Mouse (Mus musculus) lung, postnatal 10 days (tissue): ENCODE results near the gene Cyp24a1.
A peak's percentile ranks its signal among the peaks of the same experiment; 100 is the strongest.
"Not testable (repeated sequence)": the region's sequence is repeated elsewhere in the genome, so short reads cannot be mapped to it uniquely, and the experiment has no call there.

Source experiments
- DNase-seq: peaks from one replicate; pipeline ENCODE4 v3.0.0; 2021

Cyp24a1 gene

DNA sequence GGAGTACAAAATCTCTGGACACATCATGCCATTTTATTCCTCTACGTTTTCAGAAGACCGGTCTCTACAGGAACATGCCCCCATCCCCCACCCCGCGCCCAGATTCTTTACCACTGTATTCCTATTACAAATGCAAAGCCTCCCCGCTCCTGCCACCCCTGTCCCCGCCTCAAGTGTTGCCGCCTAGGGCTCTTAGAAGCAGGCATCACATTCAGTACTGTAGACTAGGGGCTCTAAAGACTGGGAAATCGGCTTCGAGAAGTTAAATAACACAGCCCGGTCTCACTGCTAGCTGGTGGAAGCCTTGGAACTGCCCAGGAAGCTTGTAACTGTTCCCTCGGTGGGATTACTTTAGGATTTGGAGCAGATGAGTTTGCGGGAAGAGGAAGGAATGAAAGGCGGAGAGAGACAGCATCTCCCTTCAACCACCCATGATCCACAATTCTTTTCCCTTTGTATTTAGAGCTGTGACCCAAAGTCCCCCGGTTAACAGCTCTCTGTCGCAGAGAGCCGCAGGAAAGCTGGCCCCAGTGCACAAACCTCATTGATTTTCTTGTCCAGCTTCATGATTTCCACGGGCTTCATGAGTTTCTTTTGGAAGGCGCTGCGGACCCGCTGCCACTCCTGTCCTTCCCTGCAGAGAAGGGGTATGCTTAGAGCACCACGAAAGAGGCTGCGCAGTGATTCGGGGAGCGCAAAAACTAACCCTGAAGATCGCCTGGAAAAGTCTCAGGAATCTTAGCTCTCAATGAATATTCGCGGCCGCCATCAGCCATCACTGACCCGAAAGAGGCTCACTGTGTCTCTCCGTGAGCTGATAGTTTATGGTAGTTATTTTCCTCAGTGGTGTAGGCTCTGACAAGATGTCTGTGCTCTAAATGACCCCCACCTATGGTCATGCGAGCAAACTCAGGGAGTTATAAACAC is 1.9 kb downstream of the Cyp24a1 start:
- DNase-seq: no peak

DNA sequence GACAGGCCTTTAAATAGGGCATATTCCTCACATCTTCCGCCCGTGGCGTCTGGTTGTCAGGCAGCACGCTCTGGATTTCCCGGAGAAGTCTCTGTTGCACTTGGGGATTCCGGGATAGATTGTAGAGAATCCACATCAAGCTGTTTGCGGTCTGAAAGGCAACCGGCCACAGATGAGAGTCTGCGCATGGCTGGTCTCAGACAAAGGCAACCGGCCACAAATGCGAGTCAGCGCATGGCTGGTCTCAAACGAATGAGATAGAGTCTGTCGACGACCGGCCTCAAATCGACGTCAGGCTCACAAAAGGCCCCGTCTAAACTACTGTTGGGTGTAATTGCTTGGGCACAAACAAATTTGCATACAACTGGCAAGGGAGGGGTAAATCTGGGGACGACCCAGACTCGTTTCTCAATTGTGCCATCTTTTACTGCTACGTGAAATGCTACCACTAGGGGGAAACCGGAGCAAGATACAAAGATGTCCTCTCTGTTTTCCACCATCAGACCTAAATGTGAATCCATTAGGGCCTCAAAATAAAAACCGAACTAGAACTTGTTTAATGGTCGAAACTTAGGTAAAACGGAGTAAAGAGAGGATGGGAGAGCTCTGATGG is 8.9 kb downstream of the Cyp24a1 start:
- DNase-seq: peak; percentile 36

DNA sequence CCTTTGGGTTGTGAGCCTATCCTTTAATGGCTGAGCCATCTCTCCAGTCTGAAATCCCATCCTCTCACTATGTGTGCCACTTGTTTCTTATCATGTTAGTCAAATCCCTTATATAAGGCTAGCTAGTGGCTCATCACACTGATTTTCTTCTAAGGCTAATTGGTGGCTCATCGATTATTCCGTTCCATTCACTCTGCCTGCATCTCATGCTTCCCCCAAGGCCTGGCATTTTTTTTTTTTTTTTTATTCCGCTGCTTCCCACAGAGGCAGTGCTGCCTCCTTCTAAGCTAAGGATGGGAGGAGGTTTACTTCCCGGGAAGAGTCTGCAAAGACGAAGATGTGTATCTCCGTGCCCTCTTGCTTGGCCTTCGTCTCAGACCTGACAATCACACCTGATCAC is 9.7 kb downstream of the Cyp24a1 start:
- DNase-seq: no peak

DNA sequence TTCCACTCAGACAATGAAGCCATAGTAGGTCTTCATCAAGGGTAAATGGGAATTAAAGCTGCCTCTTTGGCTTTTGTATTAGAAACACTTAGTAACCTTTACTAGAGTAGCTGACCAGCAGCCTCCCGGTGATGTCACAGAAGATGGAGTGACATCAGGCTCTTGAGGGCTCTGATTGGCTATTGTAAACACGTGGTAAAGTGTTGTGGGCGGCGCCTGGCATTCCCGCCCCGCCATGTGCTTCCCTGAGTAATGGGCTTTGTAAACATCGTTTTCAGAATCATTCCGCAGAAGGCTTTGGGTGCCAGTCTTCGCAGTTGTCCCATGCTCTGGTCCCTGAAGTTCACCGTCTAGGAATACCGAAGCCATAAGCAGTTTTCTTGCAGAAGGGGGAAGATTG is 13.0 kb downstream of the Cyp24a1 start:
- DNase-seq: no peak

DNA sequence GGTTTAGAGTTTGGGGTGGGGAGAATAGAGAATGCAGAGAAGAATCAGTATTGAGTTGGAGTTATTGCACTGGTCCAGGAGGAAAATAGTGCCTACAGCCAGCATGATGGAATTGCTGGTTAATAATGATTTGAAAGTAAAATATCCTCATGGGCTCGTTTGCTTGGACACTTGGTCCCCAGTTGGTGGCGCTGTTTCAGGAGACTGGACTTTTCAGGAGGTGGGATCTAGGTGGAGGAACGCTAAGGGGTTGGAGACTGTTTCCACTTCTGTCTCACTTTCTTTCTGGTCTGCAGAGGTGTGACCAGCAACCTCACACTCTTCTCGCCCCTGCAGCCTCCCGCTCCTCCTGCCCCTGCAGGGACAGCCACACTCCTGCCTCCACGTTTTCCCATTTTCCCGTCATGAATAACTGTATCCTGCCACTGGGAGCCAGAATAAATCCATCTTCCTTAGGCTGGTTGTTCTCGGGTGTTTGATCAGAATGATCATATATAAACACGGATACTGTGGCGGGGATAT is 14.9 kb downstream of the Cyp24a1 start:
- DNase-seq: no peak

DNA sequence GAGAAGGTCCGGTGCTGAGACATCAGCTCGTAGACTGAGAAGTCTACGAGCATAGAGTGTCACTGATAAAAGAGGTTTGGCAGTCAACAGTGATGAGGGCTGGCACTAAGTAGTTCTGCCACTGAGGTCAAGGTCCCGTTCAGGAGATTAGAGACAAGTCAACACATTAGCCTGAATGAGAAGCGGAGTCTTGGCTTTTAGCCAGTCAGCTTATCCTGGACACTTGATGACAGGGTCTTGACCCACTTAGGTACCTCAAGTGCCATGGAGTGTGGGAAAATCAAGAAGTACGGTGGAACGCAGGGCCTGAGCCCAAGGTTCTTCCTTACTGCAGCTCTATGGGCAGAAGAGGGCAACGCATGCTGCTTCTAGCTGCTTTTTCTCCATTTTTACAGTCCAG is 20.3 kb downstream of the Cyp24a1 start:
- no peak for DNase-seq

DNA sequence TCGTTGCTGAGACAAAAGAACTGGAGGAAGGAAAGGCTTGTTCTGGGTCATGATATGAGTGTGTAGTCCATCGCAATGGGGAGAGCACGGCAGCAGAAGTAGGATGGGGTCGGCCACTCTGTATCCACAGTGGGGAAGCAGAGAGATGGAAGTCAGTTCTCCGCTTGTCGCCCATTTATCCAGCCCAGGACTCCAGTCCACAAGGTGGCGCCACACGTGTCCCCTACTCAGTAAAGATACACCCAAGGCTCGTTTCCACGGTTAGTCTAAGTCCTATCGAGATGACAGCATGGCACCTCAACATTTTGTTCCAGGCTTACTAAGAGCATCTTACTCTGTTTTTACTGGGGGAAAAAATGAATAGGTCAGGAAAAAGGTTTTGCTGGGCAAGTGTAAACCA is 20.7 kb downstream of the Cyp24a1 start:
- peak; percentile 49 for DNase-seq

DNA sequence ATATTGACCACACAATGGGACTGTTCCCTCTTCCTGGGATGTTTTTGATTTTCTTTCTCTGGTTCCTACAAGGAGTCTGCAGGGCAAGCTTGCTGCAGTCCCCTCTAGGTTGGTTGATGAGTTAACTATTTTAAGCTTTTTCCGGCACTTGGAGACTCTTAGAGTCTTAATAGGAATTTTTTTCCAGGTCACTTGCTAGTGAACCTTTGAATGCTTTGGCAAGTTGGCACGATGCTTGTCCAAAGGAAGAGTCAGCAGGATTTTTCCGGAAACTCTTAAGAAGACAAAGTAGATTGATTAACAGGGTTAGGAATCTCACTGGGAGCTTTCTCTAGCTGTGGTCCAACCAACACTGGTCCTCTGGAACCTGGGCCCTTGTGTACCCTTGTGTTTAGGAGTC is 21.8 kb downstream of the Cyp24a1 start:
- no peak for DNase-seq

DNA sequence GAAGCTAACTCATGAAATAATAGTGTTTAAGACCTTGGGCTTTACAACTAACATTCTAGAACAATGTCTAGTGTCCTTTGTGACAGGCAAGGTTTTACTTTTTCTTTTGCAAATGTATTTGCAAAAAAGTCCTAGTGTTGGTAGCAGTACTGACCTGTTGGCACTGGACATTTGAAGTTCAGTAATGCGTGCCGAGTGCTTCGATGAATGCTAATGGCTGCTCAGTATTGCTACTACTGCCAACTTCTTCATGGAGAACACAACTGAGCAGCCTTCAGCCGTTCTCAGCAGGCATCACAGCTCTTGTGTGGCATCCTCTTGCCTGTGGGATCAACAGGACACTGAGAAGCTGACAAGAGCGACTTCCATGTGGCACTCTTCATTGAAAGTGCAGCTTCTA is 22.8 kb downstream of the Cyp24a1 start:
- DNase-seq: no peak

DNA sequence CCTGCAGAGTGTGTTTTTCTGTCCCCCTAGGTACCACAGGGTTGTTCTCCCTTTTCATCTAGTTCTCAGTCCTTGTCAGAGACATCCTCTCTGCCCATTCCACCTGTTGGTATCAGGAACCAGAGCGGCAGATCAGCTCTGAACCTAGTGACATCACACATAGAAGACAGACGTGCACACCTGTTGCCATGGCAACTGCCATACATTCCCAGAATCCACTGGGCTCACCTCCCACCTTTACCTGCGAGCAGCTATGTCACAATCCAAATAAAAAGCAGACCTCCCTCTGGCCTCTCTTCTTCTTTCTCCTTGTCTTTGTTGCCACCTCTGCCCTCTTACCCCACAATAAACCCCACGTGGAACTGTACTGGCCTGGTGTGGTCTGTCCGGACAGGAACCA is 26.4 kb downstream of the Cyp24a1 start:
- DNase-seq: no peak

DNA sequence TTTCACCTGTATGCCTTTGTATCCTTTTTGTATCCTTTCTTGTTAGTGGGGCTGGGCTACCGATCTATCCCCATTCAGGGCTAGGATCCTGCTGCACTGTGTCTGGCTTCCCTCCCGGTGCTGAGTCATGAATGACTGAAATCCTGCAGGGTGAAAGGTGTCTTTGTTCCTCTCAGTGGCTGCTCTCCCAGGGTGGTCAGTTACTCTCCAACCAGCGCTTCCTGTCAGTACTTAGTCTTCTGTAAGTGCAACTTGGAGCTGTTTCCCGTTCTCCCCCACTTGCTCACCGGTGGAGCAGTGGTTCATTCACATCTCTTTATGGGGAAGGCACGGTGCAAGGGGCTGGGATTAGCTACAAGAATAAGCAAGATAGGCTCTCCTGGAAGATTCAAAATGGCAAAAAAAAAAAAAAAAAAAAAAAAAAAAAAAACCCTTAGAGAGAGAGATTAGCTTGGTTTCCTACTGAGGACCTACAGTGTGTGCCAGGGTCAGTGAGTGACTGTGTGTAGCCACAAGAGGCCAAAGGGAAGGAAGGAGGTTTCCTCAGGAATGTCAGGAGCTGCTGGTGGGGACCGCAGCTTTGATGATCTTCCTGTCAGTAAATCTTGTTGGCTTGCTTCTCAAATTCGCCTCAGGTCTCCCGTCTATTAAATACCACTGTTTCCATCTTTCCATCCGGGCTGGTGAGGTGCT is 27.2 kb downstream of the Cyp24a1 start:
- peak; percentile 13 for DNase-seq

DNA sequence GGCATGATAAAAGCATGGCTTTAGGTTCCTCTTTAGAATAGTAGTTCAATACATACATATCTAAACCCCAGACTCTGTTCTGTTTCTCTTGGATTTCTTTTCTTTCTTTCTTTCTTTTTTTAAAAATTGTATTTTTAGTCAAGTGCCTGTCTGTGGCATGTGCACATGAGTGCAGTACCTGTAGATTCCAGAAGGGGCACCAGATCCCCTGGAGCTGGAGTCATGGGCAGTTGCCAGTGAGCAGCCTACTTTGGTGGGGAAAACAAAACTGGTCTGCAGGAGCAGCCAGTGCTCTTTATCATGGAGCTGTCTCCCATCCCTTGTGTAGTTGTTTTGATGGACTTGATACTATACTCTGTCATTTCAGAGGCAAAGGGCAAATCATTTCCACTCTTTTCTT is 28.9 kb downstream of the Cyp24a1 start:
- peak; percentile 28 for DNase-seq

DNA sequence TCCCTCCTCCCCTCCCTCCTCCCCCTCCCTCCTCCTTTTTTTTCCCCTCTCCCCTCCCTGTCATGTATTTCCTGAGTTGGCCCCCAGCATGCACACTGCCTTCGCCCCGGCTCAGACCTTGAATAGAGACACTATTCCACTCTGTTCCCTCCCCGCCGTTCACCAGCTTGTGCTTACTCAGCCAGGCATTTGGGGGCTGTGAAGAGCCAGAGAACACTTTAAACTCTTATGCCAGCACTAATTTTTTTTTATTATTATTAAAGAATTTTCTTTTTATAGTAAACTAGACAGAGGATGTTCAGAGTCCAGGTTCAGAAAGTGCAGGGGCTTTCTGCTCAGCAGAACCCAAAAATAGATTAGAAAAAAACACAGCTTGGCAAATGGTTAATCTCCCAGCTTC is 32.1 kb downstream of the Cyp24a1 start:
- DNase-seq: no peak

DNA sequence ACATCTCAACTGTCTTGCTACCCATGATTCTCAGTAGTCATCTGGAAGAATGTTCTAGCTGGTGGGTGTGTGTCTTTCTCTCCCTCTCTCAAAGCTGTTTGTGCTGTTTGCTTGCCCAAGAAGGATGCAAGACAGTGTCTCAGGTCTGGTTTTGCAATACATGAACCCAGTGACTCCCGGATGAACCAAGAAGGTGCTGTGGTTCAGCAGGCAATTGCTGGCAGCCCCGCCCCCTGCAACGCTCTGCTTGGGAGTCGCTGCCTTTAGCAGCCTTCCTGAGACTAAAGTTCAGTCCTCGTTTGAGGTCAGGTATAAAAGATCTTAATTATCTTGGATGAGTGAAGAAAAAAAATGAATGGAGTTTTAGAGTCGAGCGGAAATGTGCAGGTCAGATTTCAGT is 35.3 kb downstream of the Cyp24a1 start:
- no peak for DNase-seq

DNA sequence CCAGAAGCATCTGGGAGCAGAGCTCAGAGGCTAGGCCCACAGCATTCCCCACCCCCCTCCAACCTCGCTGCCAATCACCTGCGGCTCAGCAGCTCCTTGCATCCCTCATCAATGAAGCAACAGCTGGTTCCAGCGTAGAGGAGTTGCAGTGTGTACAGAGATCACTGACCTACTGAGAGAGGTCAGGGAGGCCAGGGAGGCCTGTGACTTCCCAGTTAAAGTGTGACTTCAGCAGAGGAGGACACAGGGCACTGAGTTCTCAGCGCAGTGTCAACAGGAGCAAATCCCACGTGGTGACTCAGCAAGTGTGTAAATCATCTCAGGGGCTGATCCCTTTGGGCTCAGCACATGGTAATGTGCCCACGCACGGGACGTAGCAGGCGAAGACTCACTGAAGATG is 37.1 kb downstream of the Cyp24a1 start:
- DNase-seq: no peak

DNA sequence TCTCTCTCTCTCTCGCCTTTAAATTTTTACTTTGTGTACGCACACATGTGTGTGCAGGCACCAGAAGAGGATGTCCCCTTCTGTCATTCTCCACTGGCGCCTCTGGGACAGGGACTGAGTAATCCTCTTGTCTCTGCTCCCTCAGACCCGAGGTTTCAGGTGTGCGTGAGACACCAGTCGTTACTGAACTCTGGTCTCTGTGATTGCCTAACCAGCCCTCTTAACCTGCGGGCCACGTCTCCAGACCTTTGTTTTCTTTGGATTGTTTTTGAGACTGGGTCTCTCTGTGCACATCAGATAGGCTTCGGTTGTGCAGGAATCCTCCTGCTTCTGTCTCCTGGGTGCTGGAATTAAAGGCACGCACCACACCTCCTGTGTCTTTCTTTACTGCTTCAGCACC is 37.8 kb downstream of the Cyp24a1 start:
- DNase-seq: no peak

DNA sequence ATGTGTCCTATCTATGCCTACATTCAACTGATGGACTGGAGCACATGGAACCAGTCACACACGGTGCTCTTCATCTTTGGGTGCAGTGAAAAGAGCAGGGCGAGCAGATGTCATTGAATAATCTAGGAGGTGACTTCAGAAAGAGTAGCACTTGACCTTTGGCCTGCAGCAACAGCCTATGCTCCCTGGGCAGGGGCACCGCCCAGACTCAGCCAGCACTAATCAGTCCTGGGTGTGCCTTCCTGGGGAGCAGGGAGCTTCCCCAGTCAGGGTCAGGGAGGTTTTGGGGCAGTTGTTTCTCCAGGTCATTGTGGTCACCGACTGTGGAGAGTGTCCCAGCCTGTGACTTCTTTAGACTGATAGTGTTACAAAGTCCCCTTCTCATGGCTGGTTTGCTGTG is 43.1 kb downstream of the Cyp24a1 start:
- not testable (repeated sequence) for DNase-seq

DNA sequence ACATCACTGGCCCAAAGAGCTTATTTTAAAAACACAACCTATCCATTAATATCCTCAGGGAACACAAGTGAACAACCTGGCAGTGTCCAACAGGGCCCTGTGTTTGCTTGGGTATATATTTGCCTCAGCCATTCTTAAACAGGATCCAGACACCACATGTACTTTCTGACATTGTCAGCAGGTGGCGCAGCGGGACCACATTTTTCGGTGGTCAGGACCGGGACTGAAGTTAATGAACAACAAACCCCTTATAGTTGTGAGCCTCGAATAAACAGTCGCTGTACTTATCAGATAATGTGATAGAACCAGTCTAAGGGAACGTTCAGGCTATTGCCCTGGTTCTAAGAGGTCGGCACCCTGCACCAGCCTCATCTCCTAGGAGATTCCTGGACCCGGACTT is 46.0 kb downstream of the Cyp24a1 start:
- peak; percentile 85 for DNase-seq

DNA sequence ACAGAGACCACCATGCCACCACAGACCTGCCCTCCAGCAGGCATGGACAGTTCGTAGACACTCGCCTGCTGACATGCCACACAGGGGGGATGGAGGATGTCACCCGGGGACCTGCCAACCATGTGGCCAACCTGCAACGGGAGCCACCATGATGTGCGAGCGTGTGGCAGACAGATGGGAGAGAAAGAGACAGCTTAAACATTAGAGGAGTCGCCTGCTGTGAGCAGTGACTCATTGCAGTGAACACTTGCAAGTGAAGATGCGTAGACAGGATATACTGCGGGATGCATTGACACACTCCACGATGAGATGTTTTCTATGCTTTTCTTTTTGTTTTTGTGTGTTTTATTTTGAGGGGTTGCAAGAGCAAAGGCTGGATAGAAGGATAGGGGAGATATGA is 49.3 kb downstream of the Cyp24a1 start:
- no peak for DNase-seq

DNA sequence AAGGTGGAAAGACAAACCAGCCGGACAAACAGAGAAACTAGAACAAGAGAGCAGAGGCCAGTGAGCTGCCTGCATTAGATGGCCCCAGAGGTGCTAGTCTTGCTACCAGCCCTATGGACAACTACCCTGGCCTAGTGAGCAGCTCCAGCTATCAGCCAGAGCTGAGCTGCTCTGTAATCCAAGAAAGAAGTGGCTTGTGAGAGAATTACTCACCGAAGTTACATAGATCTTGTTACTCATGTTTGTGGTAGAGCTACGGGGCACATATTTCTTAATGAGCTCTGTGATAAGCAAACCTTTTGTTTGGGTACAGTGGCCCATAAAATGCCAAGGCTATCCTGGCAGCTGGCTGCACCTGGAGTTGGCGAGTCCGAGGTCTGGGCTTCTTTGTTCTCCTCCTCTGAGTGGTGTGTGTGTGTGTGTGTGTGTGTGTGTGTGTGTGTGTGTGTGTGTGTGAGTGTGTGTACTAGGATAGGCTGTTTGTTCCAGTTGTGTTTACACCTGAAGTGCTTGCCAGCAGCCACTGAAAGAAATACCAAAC is 50.0 kb downstream of the Cyp24a1 start:
- no peak for DNase-seq

DNA sequence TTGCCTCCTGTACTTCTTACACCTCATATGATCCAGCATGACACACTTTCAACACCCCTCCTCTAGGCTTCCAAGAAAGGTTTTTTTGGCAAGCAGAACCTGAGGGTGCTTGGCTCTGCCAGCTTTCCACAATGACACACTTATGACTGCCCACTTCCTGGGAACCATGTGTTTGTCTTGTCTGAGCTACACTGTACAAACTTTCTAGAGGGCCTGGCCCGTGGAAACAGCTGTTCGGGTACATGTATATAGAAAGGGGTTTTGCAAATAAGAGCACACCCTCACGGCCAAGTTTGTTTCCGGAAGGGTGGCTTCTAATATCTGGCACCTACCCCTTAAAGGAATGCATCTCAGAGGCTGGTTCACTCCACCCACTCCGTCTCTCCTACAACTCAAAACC is 51.1 kb downstream of the Cyp24a1 start:
- peak; percentile 21 for DNase-seq

DNA sequence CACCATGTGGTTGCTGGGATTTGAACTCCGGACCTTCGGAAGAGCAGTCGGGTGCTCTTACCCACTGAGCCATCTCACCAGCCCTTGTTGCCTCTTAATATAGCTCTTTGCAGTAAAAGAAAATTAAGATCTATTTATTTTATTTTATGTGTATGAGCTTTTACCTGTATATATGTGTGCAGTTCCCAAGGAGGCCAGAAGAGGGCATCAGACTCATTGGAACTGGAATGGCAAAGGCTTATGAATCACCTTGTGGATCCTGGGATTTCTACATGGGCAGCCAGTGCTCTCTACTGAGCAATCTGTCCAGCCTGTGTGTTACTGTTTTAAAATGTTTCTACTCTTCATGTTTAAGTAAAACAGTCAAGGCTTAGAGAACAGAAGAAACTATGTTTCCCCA is 54.4 kb downstream of the Cyp24a1 start:
- peak; percentile 31 for DNase-seq

DNA sequence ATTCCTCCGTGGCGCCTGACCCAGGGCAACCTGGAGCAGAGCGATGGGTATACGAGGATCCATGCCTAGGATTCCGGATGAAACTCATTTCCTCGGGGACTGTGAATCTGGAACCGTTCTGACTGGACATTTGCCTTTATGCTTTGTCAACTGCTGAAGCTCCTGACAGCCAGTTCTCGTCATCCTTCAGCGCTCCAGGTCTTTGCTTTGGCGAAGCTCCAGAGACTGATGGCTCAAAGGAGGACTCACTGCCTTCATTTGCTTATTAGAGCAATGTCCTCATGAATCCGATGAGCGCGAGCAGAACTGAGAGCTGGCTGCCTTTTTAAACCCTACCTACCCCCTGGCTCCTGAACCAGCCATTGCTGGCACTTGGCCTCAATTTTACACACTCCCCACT is 58.2 kb downstream of the Cyp24a1 start:
- no peak for DNase-seq
